Mouse (Mus musculus) cerebellum, adult (tissue): ENCODE results near the gene Rptor.

Source experiments
- ATAC-seq: cut with Nextera tagmentation; 2 replicates; pipeline ENCODE4 v1.9.2; 2017; ENCODE audit warnings: mild to moderate bottlenecking, moderate library complexity, mixed read lengths; ENCODE audit not compliant: insufficient number of reproducible peaks, low FRiP score, low TSS enrichment

The Rptor gene

DNA sequence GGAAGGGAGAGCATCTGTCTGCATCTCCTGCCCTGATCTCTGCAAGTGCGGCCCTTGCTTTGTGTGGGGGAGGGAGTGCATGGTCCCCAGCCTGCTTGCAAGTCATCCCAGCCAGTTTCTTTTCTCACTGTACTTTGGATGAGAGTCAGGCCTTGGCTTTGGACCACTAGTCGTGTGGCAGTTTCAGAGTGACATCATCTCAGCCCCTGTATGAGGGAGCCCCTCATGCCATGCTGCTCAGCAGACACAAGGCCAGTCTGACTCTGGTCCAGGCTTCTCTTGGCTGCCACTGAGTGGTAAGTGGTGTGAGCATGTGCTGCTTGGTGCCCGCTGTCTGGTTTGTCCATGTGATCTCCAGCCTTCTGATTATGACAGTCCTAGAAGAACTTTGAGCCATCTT, 170.2 kb downstream of the Rptor start:
- ATAC-seq = no peak

DNA sequence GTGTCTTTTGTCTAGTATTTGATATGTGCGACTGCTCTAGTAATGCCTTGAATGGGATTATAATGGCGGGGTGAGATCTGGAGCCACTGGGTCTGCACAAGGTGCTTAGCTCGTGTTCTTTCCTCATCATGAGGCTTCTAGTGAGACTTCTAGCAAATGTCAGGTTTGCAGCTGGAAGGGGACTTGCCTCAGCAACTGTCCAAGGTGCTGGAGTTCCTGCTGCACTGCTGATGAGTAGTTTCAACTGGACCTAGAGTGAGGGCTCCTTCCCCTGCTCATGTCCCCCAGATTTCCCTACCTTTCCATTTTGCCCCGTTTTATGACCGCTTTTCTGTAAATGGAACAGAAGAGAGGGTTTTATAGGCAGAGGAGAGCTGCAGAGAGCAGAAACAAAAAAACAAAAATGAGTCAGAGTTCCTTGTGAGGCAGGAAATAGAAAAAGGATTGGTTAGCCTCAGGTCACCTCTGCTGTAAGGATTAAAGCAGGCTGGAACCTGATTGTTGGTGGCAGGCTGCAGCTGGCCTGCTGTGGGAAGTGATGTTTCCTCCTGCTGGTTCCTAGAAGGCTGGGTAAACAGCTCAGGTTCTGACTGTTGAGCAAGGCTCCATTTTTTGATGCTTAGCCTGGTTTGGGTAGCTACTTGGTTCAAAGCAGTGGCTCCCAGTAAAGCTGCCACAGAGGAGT, 172.5 kb downstream of the Rptor start:
- ATAC-seq = no peak

DNA sequence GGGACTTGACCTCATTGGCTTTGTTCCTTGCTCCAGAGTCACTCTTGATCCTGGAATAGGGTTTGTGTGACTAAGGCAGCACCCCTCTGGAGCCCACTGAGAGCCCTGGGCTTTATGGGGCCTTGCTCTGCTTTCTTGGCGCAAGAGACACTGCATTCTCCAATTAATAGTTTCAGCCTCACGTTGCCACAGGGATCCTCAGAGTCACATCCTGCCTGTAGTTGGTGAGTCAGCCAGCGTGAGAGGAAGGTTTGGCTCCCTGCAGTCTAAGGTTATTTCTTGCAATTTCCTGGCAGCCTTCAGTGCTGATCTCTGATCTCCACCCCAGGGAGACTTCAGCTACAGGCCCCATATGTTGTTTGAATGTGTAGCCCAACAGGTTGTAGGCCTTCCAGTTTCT, 174.5 kb downstream of the Rptor start:
- no peak for ATAC-seq

DNA sequence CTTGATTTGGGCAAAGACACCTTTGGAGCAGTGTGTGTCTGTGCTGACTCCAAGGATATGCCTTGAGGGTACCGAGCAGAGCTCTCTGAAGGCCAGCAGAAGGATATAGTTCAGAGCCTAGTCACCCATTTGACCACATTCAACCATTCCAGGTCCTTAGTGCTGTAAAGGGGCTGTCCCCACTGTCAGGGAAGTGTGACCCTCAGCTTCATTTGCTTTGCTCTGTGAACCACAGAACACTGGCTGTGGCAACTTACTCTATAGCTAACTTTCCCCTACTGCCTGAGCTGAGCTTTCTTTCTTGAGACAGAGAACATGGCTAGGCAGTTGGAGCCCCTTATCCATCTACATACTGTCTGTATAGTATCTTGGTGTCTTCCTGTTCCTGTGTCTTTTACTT, 175.2 kb downstream of the Rptor start:
- no peak for ATAC-seq

DNA sequence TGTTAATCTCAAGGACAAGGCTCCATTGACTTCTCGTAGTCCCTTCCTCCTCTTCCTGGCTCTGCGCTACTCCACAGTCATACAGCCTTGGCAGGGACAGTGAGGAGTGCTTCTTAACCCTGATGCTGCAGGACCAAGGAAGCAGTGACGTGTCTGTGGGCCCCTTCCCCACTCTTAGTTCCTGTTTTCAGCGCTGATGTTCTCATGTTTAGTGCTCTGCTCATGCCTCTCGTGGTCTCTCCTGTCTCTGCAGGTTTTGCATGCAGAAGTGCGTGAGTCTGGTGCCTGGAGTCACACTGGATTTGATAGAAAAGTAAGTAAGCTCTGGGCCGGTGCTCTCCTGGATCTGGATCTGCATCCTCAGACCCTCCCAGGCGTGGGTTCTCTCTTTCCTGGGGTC, 177.6 kb downstream of the Rptor start:
- ATAC-seq = no peak

DNA sequence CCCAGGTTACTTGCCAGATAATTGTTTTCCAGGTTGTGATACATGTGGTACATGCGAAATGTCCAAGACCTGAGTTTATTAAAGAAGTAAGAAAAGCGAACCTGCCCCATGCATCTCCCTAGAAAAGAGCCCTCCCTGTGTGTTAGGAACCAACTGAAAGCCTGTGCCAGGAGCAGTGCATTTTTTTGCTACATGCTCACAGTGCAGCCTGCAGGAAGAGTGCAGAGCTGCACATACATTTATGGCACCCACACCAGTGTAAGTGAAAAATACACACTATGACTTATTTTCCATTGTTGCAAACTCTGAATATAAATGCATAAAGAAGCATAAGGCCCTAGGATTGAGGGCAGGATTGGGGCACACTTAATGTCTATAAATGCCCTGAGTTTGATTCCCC, 178.5 kb downstream of the Rptor start:
- ATAC-seq = no peak

DNA sequence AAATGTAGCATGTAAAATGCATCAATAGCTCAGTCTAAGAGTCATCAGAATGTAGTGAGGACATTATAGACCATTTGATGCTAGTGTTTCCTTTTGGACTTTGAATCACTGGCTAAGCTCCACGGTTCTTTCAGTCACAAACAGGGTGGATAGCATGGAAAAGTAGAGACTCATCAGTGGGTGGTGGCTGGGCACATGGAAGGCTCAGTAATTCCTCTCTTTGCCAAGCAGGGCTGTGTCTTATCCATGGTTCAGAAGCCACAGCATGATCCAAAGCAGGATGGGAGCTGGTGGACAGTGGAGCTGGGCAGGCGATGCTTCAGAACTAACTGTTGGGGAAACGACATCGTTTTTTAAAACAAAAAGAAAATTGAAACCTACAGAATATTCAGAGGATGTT, 179.0 kb downstream of the Rptor start:
- ATAC-seq = no peak

DNA sequence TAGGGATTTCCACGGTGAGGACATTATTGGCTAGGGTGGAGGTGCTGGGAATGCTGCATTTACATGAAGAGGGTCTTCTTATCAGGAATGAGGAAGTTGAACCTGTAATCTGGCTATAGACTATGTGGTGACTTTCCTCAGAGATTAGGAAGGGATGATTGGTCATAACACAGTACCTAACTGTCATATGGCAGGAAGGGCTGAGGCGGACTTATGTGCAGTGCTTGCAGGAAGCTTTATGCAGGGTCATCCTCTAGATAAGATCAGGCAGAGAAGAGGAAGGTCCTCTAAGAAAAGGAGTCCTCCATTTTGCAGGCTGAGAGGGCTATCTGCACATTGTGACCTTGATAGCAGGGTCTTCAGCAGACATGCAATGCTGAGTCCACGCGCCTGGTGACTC, 180.9 kb downstream of the Rptor start:
- no peak for ATAC-seq

DNA sequence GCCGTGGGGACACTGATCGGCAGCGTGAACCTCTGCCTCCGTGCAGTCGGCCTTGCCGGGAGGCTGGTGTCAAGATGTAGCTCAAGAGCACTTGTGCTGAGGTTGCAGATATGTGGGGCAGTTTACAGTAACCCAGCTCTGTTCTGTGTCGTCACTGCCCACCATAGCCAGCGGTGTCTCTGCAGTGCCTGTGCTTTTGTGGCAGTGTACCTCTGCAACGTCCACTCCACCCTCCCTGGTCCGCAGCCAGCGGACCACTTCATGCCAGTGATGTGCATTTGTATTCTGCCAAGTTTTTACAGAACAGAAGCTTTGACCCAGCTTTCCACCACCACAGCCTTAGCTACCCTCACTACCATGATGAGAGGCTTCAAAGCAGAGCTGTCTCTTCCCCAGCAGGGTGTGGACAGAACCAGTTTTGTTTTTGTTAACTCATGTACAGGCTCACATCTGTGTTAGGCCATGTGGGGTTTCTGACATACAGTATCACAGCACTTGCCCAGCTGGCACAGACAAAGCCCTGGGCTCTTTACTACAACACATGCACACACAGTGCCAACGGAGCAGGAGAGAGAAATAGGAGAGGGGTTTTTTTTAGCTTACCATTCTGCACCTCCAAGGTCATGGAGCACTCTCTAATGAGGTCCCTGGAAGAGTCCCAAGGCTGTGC, 182.1 kb downstream of the Rptor start:
- ATAC-seq = no peak

DNA sequence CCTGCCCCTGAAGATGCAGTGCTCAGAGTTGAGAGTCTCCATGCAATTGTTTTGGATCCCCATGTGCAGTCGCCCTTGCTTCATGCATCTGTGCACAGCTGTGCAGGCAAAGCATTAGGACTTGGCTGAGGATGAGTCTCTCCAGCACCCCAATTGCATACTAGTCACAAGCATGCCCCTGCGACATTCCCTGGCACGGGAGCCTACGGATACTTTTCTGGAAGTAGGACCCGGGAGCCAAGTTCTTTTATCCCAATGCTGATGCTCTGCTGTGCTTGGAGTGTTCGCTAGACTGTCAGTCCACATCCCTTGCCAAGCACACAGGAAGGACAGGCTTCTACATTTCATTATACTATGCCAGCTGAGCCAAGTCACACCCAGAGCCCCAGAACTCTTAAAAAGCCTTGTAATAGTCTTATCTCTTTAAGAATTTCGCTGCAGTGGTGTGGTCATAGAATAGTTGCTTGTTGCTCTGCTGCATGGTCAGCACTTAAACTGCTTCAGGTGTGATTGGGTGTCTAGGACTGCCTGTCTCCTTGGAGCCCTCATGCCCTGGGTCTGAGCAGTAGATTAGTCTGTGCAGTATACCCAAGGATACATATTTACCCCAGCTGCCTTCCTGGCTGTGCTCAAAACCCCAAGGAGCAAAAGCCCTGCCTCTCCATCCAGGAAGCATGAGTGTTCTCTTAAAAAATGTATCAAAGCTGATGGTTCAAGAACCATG, 183.1 kb downstream of the Rptor start:
- ATAC-seq = no peak

DNA sequence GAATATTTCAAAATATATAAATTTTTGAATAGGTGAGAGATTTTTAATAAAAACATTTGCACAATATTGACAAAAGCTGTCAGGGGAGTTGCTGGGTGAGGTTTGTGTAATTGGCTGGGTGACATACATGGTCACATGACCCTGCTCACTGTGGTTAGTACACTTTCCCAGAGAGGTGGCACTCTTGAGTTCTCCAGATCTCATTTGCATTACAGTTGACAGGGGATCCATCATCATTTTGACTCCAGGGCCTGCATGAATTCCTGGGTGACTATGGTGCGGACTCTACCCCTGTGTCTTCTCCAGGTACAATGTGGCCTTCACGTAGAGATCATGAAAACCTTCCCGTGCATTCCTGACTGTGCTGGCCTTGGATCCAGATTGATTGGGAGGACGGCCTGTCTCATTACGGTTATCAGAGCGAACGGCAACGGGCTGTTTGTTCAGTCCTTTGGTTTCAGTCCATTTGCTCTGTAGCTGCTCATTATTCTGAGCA, 183.7 kb downstream of the Rptor start:
- no peak for ATAC-seq

DNA sequence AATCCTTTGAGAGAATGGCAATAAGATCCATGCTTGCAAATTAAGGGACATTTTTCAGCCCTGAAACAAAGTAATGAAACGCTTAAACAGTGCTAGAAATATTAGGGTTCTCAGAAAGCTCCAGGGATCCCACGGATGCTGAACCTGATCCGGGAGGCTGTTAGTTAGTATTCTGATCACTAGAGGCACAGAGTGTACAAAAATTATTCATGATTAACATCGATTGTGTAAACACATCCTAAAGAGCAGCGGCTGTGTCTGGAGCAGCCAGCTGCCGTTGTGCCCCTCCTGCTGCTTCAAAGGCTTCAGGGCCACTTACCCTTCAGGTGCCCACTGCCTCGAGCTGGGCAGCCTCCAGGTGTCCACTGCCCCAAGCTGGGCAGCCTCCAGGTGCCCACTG, 185.8 kb downstream of the Rptor start:
- ATAC-seq = no peak

DNA sequence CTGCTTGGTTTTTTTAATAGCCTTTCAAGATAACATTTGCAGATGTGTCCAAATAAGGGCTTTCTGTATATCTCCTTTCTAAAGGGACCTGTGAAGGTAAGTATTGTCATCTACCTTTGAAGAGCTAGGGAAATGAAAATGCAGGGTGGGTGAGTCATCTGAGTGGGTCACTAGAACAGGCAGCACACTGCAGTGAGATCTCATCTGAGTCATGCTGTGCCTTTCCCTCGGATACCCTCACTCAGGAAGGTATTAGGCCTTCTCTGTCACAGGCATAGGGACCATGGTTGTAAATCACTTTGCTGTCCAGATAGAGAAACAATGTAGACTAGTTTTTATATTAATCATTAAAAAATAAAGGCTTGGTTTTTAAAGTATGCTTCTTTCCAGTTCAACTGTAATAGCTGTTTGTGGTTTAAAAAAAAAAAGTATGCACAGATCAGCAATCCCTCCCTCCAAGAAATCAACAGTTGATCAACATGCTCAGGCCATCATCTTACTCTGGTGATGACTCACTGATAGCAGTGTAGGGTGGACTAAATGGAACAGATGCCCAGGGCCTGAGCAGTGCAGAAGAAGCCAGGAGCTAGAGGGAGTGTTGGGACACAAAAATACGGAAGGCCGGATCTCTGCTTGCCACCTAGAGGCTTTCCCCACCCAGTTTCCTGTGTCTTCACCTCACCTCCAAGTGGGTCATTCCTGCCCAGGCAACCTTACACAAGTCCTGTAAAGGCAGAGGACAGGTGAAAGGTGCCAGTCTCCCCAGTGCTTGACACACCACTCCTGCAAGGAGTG, 186.4 kb downstream of the Rptor start:
- no peak; the same call in 1 of the 2 replicates for ATAC-seq

DNA sequence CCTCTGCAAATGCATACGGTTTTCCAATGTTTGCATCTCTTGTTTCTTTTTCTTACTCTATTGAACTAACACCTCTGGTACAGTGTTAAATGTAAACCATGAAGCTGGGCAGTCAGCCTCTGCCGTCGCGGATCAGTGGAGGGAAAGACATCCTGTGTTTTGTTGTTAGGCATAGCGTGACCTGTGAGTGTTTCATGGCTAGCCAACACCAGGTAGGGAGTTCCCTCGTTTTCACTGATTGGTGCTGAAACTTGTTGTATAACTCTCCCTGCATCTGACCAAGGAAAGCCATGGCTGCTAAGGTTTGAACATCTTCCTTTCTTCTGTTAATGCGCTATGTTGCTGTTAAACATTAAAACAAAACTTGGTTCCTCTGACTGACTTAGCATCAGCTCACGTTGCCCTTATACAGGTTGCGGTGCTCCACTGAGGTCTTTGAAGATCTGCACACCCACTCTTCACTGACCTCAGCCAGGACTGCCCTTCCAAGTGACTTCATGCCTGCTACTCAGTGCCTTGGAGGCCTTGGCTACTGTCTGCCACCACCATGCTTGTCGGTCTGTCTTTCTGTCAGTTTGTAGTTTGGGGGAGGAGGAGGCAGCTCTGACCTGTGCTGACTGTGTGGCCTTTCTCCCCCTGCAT, 189.3 kb downstream of the Rptor start:
- ATAC-seq = no peak

DNA sequence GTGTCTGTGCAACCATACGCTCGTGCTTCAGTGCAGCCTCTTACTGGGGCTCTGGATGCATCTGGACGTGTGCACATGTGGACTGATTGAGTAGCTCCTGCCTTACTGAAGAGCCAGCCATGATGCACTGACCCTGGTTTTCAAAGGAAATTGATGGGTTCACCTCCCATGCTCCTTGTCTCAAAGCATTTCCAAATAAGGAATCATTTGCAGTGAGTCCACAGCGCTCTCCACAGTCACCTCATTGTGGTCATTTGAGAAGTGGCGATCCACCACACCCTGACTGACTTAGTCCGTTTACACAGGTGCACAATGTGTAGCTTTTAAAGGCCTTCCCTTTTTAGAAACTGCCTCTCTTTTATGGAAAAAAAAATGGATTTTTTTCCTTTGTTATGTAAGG, 190.7 kb downstream of the Rptor start:
- no peak for ATAC-seq

DNA sequence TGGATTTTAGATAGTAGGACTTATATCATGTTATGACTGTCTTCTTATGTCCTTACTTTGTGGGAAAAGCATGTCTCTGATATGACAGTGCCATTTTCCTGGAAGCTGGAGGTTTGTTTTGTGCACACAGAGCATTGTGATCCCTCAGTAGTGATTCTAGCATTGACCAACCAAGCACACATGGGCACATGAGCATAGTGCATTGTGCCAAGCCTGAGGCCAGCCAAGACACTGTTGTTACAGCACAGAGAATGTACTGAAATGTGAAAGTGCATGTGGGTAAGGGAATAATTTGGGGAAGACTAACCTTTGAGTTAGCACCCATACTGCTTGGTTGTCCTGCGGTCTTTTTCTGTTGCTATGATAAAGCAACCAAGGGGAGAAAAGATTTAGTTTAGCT, 191.3 kb downstream of the Rptor start:
- ATAC-seq = no peak

DNA sequence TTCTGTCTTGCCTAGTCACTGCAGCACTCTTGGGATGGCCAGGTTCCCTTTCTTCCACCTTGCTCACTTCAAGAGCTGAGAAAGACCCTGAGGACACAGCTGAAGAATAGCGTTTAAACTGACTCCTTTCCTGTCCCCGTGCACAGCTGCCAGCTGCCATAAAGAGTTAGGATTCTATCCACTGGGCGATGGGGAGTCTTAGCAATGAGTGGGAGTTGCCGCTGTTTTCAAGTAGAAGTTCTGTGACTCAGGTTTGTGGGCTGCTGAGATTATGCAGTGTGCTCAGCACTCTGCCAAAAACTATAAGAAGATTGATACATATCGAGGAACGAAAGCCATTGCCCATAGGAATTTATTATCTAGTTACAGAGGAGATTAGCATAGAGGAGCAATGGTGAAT, 192.0 kb downstream of the Rptor start:
- ATAC-seq = no peak

DNA sequence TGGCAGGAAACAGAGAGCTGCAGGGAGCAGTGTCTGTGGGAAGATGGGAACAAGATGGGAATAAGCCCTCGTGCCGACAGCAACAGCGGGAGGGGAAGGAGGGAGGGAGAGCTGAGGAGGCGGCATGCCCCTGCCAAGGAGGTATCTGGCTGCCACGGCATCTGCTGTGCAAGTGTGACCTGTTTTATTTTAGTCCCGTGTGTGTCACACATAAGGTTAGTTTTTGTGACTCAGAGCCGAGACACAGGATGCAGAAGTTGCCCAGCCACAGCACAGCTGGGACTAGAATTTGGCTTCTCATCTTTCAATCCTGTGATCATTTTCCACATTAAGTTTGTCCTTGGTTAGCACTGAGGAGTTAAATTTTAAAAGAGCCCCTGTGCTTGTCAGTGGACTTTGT, 193.7 kb downstream of the Rptor start:
- ATAC-seq = no peak; the same call in 1 of the 2 replicates

DNA sequence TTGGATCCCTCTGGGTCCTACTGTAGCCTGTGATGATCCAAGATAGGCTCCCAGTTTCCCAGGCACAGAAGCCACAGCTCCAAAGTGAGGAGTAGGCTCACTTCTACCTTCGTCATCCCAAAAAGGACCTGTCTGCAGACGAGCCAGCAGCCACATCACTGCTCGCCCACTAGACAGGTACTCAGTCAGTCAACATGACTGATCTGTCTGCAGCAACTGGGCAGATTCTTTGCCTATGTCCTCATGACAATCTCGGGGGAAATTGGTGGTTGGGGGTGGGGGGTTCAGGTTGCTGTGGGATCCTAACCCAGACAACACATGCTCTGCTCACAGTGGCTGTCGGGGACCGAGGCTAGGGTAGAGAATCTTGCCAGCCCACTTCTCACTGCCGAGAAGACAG, 194.1 kb downstream of the Rptor start:
- ATAC-seq = no peak

DNA sequence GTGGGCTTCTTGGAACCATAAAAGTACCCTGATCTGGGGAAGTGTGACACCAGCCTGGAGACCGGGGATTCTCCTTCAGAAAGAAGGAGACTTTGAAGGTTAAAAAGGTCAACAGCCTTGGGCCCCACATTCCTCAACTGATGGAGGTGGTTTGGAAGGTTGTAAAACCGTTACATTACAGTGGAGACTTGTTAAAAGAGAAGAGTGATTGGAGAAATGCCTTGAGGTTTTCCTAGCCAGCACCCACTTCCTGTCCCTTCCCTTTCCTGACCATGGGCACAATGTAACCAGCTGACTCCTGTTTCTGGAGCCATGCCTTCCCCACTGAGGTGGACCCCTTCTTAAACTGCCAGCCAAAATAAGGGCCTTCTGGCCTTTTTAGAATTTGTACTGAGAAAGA, 196.8 kb downstream of the Rptor start:
- no peak for ATAC-seq
